Mouse (Mus musculus): Measurements from ENCODE around the gene Cul4a. TPM values are rescaled to one million over a fixed set of nuclear protein-coding genes. Genes with fewer than 3 reads are reported as not detected.
"Not testable (repeated sequence)": the region's sequence is repeated elsewhere in the genome, so short reads cannot be mapped to it uniquely, and the experiment has no call there.

Gene Cul4a
- polyA plus RNA-seq, 1 experiment from 2014 or later: 84.0 TPM

- WGBS: 92% methylated on average over 1 of the region's 1 CpGs
These were observed 4.1 kb downstream of the Cul4a start for GRCm38 (mm10) chr8:13109416-13109960.

GRCm38 (mm10) chr8:13111917-13112316 is 6.5 kb downstream of the Cul4a start:
- ATAC-seq (ENCODE audit: low FRiP score): no peak
- peaks cover 23% of the 10 kb centered on the region for H3K4me1 ChIP-seq
- H3K9me3 ChIP-seq: no peaks in the 10 kb centered on the region
- H3K4me2 ChIP-seq: no peak overlapping the region
- H3K27me3 ChIP-seq: no peaks in the 10 kb centered on the region
- no peak overlapping the region for H3K9ac ChIP-seq
- 91% methylated on average over 11 of the region's 11 CpGs for WGBS
- H3K4me3 ChIP-seq (replicated peaks): no peak overlapping the region
- no peak overlapping the region for H3K27ac ChIP-seq
- H3K36me3 ChIP-seq (replicated peaks): peaks cover 15% of the 10 kb centered on the region

More at GRCm38 (mm10) chr8:13109416-13109960, 4.1 kb downstream of the Cul4a start:
- H3K4me3 ChIP-seq (replicated peaks): no peak overlapping the region
- peaks cover 8% of the 10 kb centered on the region for H3K36me3 ChIP-seq (replicated peaks)
- H3K4me2 ChIP-seq: no peak overlapping the region
- ATAC-seq (ENCODE audit: low FRiP score): no peak
- no peak overlapping the region for H3K9ac ChIP-seq
- no peaks in the 10 kb centered on the region for H3K27me3 ChIP-seq
- H3K9me3 ChIP-seq: no peaks in the 10 kb centered on the region
- H3K27ac ChIP-seq: no peak overlapping the region
- peaks cover 32% of the 10 kb centered on the region for H3K4me1 ChIP-seq

- no peak overlapping the region for H3K4me2 ChIP-seq
- WGBS: 90% methylated on average over 4 of the region's 4 CpGs
- H3K36me3 ChIP-seq (replicated peaks): peaks cover 15% of the 10 kb centered on the region
- H3K9me3 ChIP-seq: no peaks in the 10 kb centered on the region
- peaks cover 15% of the 10 kb centered on the region for H3K4me1 ChIP-seq
- no peak overlapping the region for H3K9ac ChIP-seq
- no peak overlapping the region for H3K27ac ChIP-seq
- H3K27me3 ChIP-seq: no peaks in the 10 kb centered on the region
- H3K4me3 ChIP-seq (replicated peaks): no peak overlapping the region
- no peak for ATAC-seq (ENCODE audit: low FRiP score)
These were observed 7.8 kb downstream of the Cul4a start for GRCm38 (mm10) chr8:13113232-13113631.

GRCm38 (mm10) chr8:13117096-13117495 is 11.7 kb downstream of the Cul4a start:
- H3K36me3 ChIP-seq (replicated peaks): peaks cover 30% of the 10 kb centered on the region
- ATAC-seq (ENCODE audit: low FRiP score): no peak
- H3K27ac ChIP-seq: no peak overlapping the region
- H3K4me3 ChIP-seq (replicated peaks): no peak overlapping the region
- H3K9me3 ChIP-seq: no peaks in the 10 kb centered on the region
- H3K9ac ChIP-seq: no peak overlapping the region
- no peak overlapping the region for H3K4me2 ChIP-seq
- H3K27me3 ChIP-seq: no peaks in the 10 kb centered on the region
- WGBS: 88% methylated on average over 2 of the region's 2 CpGs
- no peaks in the 10 kb centered on the region for H3K4me1 ChIP-seq

GRCm38 (mm10) chr8:13118516-13118915 is 13.1 kb downstream of the Cul4a start:
- H3K9ac ChIP-seq: no peak overlapping the region
- ATAC-seq (ENCODE audit: low FRiP score): no peak
- 90% methylated on average over 3 of the region's 3 CpGs for WGBS
- H3K4me3 ChIP-seq (replicated peaks): no peak overlapping the region
- H3K27ac ChIP-seq: no peak overlapping the region
- no peaks in the 10 kb centered on the region for H3K4me1 ChIP-seq
- H3K9me3 ChIP-seq: no peaks in the 10 kb centered on the region
- H3K27me3 ChIP-seq: no peaks in the 10 kb centered on the region
- H3K36me3 ChIP-seq (replicated peaks): peaks cover 28% of the 10 kb centered on the region
- H3K4me2 ChIP-seq: no peak overlapping the region

GRCm38 (mm10) chr8:13120882-13121665 is 15.7 kb downstream of the Cul4a start:
- H3K27me3 ChIP-seq: no peaks in the 10 kb centered on the region
- no peak overlapping the region for H3K27ac ChIP-seq
- H3K4me1 ChIP-seq: no peaks in the 10 kb centered on the region
- no peak overlapping the region for H3K4me3 ChIP-seq (replicated peaks)
- peaks cover 42% of the 10 kb centered on the region for H3K36me3 ChIP-seq (replicated peaks)
- no peaks in the 10 kb centered on the region for H3K9me3 ChIP-seq
- ATAC-seq (ENCODE audit: low FRiP score): no peak
- no peak overlapping the region for H3K9ac ChIP-seq
- WGBS: 87% methylated on average over 7 of the region's 7 CpGs
- no peak overlapping the region for H3K4me2 ChIP-seq

- peaks cover 61% of the 10 kb centered on the region for H3K36me3 ChIP-seq (replicated peaks)
- no peaks in the 10 kb centered on the region for H3K9me3 ChIP-seq
- H3K9ac ChIP-seq: no peak overlapping the region
- H3K4me1 ChIP-seq: no peaks in the 10 kb centered on the region
- no peak for ATAC-seq (ENCODE audit: low FRiP score)
- H3K4me2 ChIP-seq: no peak overlapping the region
- H3K4me3 ChIP-seq (replicated peaks): no peak overlapping the region
- H3K27me3 ChIP-seq: no peaks in the 10 kb centered on the region
- 93% methylated on average over 7 of the region's 7 CpGs for WGBS
- H3K27ac ChIP-seq: no peak overlapping the region
These were observed 17.5 kb downstream of the Cul4a start for GRCm38 (mm10) chr8:13122887-13123421.

- Histone ChIP-seq H3K4me1 (no peaks in the 10 kb centered on the region), H3K4me3 (replicated peaks) (no peak overlapping the region), H3K9me3 (no peaks in the 10 kb centered on the region), H3K4me2 (no peak overlapping the region), H3K27ac (no peak overlapping the region), H3K9ac (no peak overlapping the region), H3K27me3 (no peaks in the 10 kb centered on the region), H3K36me3 (replicated peaks) (peaks cover 73% of the 10 kb centered on the region)
- WGBS: 92% methylated on average over 8 of the region's 8 CpGs
- no peak for ATAC-seq (ENCODE audit: low FRiP score)
These were observed 19.5 kb downstream of the Cul4a start for GRCm38 (mm10) chr8:13124897-13125296.

GRCm38 (mm10) chr8:13132220-13132619 is 26.8 kb downstream of the Cul4a start:
- not testable (repeated sequence) for H3K4me3 ChIP-seq (replicated peaks); H3K4me1 ChIP-seq; H3K27ac ChIP-seq; H3K9me3 ChIP-seq; H3K4me2 ChIP-seq; H3K9ac ChIP-seq; ATAC-seq (ENCODE audit: low FRiP score); H3K27me3 ChIP-seq
- WGBS: 71% methylated on average over 9 of the region's 9 CpGs
- peaks cover 97% of the 10 kb centered on the region for H3K36me3 ChIP-seq (replicated peaks)

GRCm38 (mm10) chr8:13139641-13140182 is 34.3 kb downstream of the Cul4a start:
- Histone ChIP-seq H3K4me2 (no peak overlapping the region), H3K27me3 (no peaks in the 10 kb centered on the region), H3K36me3 (replicated peaks) (peaks cover 97% of the 10 kb centered on the region), H3K9ac (no peak overlapping the region), H3K9me3 (no peaks in the 10 kb centered on the region), H3K4me3 (replicated peaks) (no peak overlapping the region), H3K4me1 (no peaks in the 10 kb centered on the region), H3K27ac (no peak overlapping the region)
- no peak for ATAC-seq (ENCODE audit: low FRiP score)
- 92% methylated on average over 6 of the region's 6 CpGs for WGBS

- Histone ChIP-seq H3K27me3 (no peaks in the 10 kb centered on the region), H3K27ac (no peak overlapping the region), H3K9ac (no peak overlapping the region), H3K4me3 (replicated peaks) (no peak overlapping the region), H3K4me1 (no peaks in the 10 kb centered on the region), H3K9me3 (no peaks in the 10 kb centered on the region), H3K36me3 (replicated peaks) (peaks cover 98% of the 10 kb centered on the region), H3K4me2 (no peak overlapping the region)
- WGBS: 92% methylated on average over 5 of the region's 5 CpGs
- no peak for ATAC-seq (ENCODE audit: low FRiP score)
These were observed 36.3 kb downstream of the Cul4a start for GRCm38 (mm10) chr8:13141681-13142080.

- peaks cover 54% of the 10 kb centered on the region for H3K36me3 ChIP-seq (replicated peaks)
- H3K9me3 ChIP-seq: no peaks in the 10 kb centered on the region
- 90% methylated on average over 2 of the region's 2 CpGs for WGBS
- no peak overlapping the region for H3K9ac ChIP-seq
- no peak for ATAC-seq (ENCODE audit: low FRiP score)
- no peak overlapping the region for H3K4me2 ChIP-seq
- no peaks in the 10 kb centered on the region for H3K4me1 ChIP-seq
- no peak overlapping the region for H3K4me3 ChIP-seq (replicated peaks)
- no peak overlapping the region for H3K27ac ChIP-seq
- no peaks in the 10 kb centered on the region for H3K27me3 ChIP-seq
These were observed 43.1 kb downstream of the Cul4a start for GRCm38 (mm10) chr8:13148476-13148875.
